ENCODE assay signal across 17 mouse cellular contexts in genomic region chr4:45469057-45469456, GRCm38 (mm10).
DNase-seq lines count a peak whose midpoint lies in the region; ATAC-seq and TF ChIP-seq lines count a peak whose summit lies in the region.
"Had no signal": no experiment of that assay in that cellular context is flagged by ENCODE, and none has a peak within 500 bp of the region (broad histone marks: within the 10 kb centered on the region; RNA-seq: fewer than 3 reads in every experiment).

No protein-coding gene starts in this region.

- H3K4me1 ChIP-seq in heart, embryonic 12.5 days (replicated peaks) = peaks cover 86% of the 10 kb centered on the region
- peaks cover 58% of the 10 kb centered on the region for H3K4me1 ChIP-seq in lung, embryonic 14.5 days (ENCODE audit: insufficient read depth)
- H3K4me1 ChIP-seq in lung, postnatal 0 days (ENCODE audit: insufficient read depth, low read depth, low read length) = peaks cover 36% of the 10 kb centered on the region
- peaks cover 66 to 86% of the 10 kb centered on the region in 2 experiments for H3K4me1 ChIP-seq in heart, embryonic 14.5 days (ENCODE audit: control insufficient read depth in 2 of 2, insufficient read depth in 2 of 2, low read length in 2 of 2)
- H3K4me1 ChIP-seq in limb, embryonic 10.5 days = peaks cover 72% of the 10 kb centered on the region
- H3K4me1 ChIP-seq in forebrain, embryonic 14.5 days (ENCODE audit: control insufficient read depth, insufficient read depth, low read length) = peaks cover 27% of the 10 kb centered on the region

- H3K4me2 ChIP-seq in heart, embryonic 12.5 days = no peak overlapping the region
- no peak overlapping the region for H3K4me2 ChIP-seq in lung, embryonic 14.5 days
- H3K4me2 ChIP-seq in lung, postnatal 0 days (replicated peaks; ENCODE audit: low read depth, low read length) = no peak overlapping the region
- H3K4me2 ChIP-seq in heart, embryonic 14.5 days (ENCODE audit: low read length) = no peak overlapping the region; the same call in 1 of the 2 replicates
- H3K4me2 ChIP-seq in myocyte (ENCODE audit: low read depth) = peak overlapping the region; percentile 5
- H3K4me2 ChIP-seq in forebrain, embryonic 14.5 days (ENCODE audit: low read length) = no peak overlapping the region
- H3K4me2 ChIP-seq: forebrain, embryonic 12.5 days; liver, embryonic 15.5 days; neural tube, embryonic 13.5 days had no signal

- H3K36me3 ChIP-seq in heart, embryonic 12.5 days = peaks cover 8% of the 10 kb centered on the region
- no peaks in the 10 kb centered on the region for H3K36me3 ChIP-seq in lung, embryonic 14.5 days (ENCODE audit: insufficient read depth)
- H3K36me3 ChIP-seq in lung, postnatal 0 days (ENCODE audit: insufficient read depth, low read length) = no peaks in the 10 kb centered on the region
- H3K36me3 ChIP-seq in heart, embryonic 14.5 days (ENCODE audit: control insufficient read depth, insufficient read depth, low read length) = peaks cover 6% of the 10 kb centered on the region; the same call in 1 of the 2 replicates
- H3K36me3 ChIP-seq in myocyte (ENCODE audit: control insufficient read depth, insufficient read depth) = peaks cover 6% of the 10 kb centered on the region
- H3K36me3 ChIP-seq in limb, embryonic 10.5 days = peaks cover 7% of the 10 kb centered on the region
- 0 out of 2 replicates have a peak, but pooled peaks cover 4% of the 10 kb centered on the region for H3K36me3 ChIP-seq in forebrain, embryonic 14.5 days (ENCODE audit: control insufficient read depth, insufficient read depth, low read length)
- H3K36me3 ChIP-seq: forebrain, embryonic 12.5 days; midbrain, embryonic 10.5 days; neural tube, embryonic 13.5 days had no signal

- TF ChIP-seq EP300 in lung, postnatal 0 days (IDR thresholded peaks at IDR 0.05) = no peak

- WGBS in heart, embryonic 12.5 days = 31% methylated on average over 6 of the region's 6 CpGs
- 32% methylated on average over 6 of the region's 6 CpGs for WGBS in lung, embryonic 14.5 days
- WGBS in lung, postnatal 0 days = 31% methylated on average over 6 of the region's 6 CpGs
- whole genome bisulfite sequencing in heart, embryonic 14.5 days = 23% methylated on average over 6 of the region's 6 CpGs
- 76% methylated on average over 6 of the region's 6 CpGs for WGBS in limb, embryonic 10.5 days
- 67% methylated on average over 6 of the region's 6 CpGs for WGBS in forebrain, embryonic 14.5 days

- 0 out of 2 replicates have a peak, but pooled peaks cover 3% of the 10 kb centered on the region for H3K27me3 ChIP-seq in heart, embryonic 12.5 days (replicated peaks)
- no peaks in the 10 kb centered on the region for H3K27me3 ChIP-seq in lung, embryonic 14.5 days (ENCODE audit: insufficient read depth, low read length)
- no peaks in the 10 kb centered on the region for H3K27me3 ChIP-seq in lung, postnatal 0 days (replicated peaks; ENCODE audit: insufficient read depth, low read length)
- H3K27me3 ChIP-seq in heart, embryonic 14.5 days (ENCODE audit: control insufficient read depth, insufficient read depth, low read length) = no peaks in the 10 kb centered on the region
- no peaks in the 10 kb centered on the region for H3K27me3 ChIP-seq in myocyte (ENCODE audit: control insufficient read depth, insufficient read depth, insufficient read length)
- H3K27me3 ChIP-seq in limb, embryonic 10.5 days (ENCODE audit: low read depth, poor library complexity, severe bottlenecking) = no peaks in the 10 kb centered on the region
- no peaks in the 10 kb centered on the region for H3K27me3 ChIP-seq in forebrain, embryonic 14.5 days (replicated peaks; ENCODE audit: control insufficient read depth, insufficient read depth, low read length)
- H3K27me3 ChIP-seq: forebrain, embryonic 12.5 days; liver, embryonic 15.5 days; neural tube, embryonic 13.5 days had no signal

- no peak for TF ChIP-seq CTCF in lung, embryonic 14.5 days (IDR thresholded peaks at IDR 0.05; ENCODE audit: low read depth)
- TF ChIP-seq CTCF in lung, postnatal 0 days (IDR thresholded peaks at IDR 0.05) = no peak

- TF ChIP-seq POLR2A in myocyte (IDR thresholded peaks at IDR 0.05; ENCODE audit: insufficient read length, low read depth) = no peak

- no peak for DNase-seq in heart, postnatal 25 days (ENCODE audit: low spot score)
- no peak for DNase-seq in lung, embryonic 14.5 days
- no peak for DNase-seq in lung, postnatal 0 days (ENCODE audit: low spot score)
- DNase-seq in limb, embryonic 10.5 days (ENCODE audit: low spot score) = no peak
- DNase-seq in forebrain, embryonic 14.5 days (ENCODE audit: low spot score) = no peak
- DNase-seq: cerebellum, adult 9-11 months; gastrocnemius, postnatal 25 days; lung, postnatal 36 days; spleen, adult 18-20 months; thymus, postnatal 36 days had no signal

- intact Hi-C loops in heart, postnatal 25 days (cut with DNase I) = no loop called here

- H3K79me2 ChIP-seq in myocyte (ENCODE audit: control insufficient read depth, insufficient read depth) = peaks cover 55% of the 10 kb centered on the region

- no peak overlapping the region for H3ac ChIP-seq in myocyte (ENCODE audit: control insufficient read depth, insufficient read length)

- 0 out of 2 replicates have a peak, but pooled peaks have one; percentile 7 for ATAC-seq in heart, embryonic 12.5 days (ENCODE audit: insufficient number of reproducible peaks, low FRiP score)
- no peak for ATAC-seq in lung, embryonic 14.5 days (ENCODE audit: insufficient read depth)
- ATAC-seq in lung, postnatal 0 days = no peak
- 0 out of 2 replicates have a peak, but pooled peaks have one; percentile 15 for ATAC-seq in heart, embryonic 14.5 days (ENCODE audit: insufficient number of reproducible peaks, insufficient read depth, low FRiP score, low read depth)
- no peak for ATAC-seq in forebrain, embryonic 14.5 days

- no peak overlapping the region for H3K4me3 ChIP-seq in heart, embryonic 12.5 days
- H3K4me3 ChIP-seq in lung, embryonic 14.5 days (ENCODE audit: low read depth, low read length) = no peak overlapping the region
- H3K4me3 ChIP-seq in lung, postnatal 0 days (ENCODE audit: low read depth, low read length) = no peak overlapping the region
- no peak overlapping the region for H3K4me3 ChIP-seq in heart, embryonic 14.5 days (ENCODE audit: control insufficient read depth in 1 of 2, insufficient read depth in 1 of 2, low read depth in 1 of 2, low read length in 2 of 2)
- H3K4me3 ChIP-seq in myocyte = no peak overlapping the region
- H3K4me3 ChIP-seq in limb, embryonic 10.5 days = no peak overlapping the region
- no peak overlapping the region for H3K4me3 ChIP-seq in forebrain, embryonic 14.5 days (ENCODE audit: low read depth, low read length)
- H3K4me3 ChIP-seq: forebrain, embryonic 12.5 days; liver, embryonic 15.5 days; midbrain, embryonic 10.5 days; neural tube, embryonic 13.5 days had no signal

- peak overlapping the region; percentile 93 for H3K27ac ChIP-seq in heart, embryonic 12.5 days (ENCODE audit: poor library complexity, severe bottlenecking)
- peak overlapping the region; percentile 42; the same call in 1 of the 2 replicates for H3K27ac ChIP-seq in lung, embryonic 14.5 days (ENCODE audit: low read depth)
- H3K27ac ChIP-seq in lung, postnatal 0 days (ENCODE audit: low read length) = no peak overlapping the region
- H3K27ac ChIP-seq in heart, embryonic 14.5 days (replicated peaks in 1 of 2; ENCODE audit: control insufficient read depth in 1 of 2, insufficient read depth in 1 of 2, low read depth in 2 of 2, low read length in 2 of 2) = peak overlapping the region; percentile 91 to 93
- H3K27ac ChIP-seq in limb, embryonic 10.5 days = no peak overlapping the region
- H3K27ac ChIP-seq in forebrain, embryonic 14.5 days (ENCODE audit: low read depth, low read length) = no peak overlapping the region
- H3K27ac ChIP-seq: forebrain, embryonic 12.5 days; liver, embryonic 15.5 days; midbrain, embryonic 10.5 days; neural tube, embryonic 13.5 days had no signal

- H3K9me3 ChIP-seq in heart, embryonic 12.5 days (replicated peaks) = peaks cover 4% of the 10 kb centered on the region
- H3K9me3 ChIP-seq in lung, embryonic 14.5 days (ENCODE audit: low read depth, low read length) = no peaks in the 10 kb centered on the region
- no peaks in the 10 kb centered on the region for H3K9me3 ChIP-seq in lung, postnatal 0 days (ENCODE audit: low read length)
- H3K9me3 ChIP-seq in heart, embryonic 14.5 days (ENCODE audit: control insufficient read depth, low read length) = peaks cover 6% of the 10 kb centered on the region; the same call in 1 of the 2 replicates
- H3K9me3 ChIP-seq in limb, embryonic 10.5 days (replicated peaks) = no peaks in the 10 kb centered on the region
- H3K9me3 ChIP-seq in forebrain, embryonic 14.5 days (replicated peaks; ENCODE audit: control insufficient read depth, low read length) = no peaks in the 10 kb centered on the region
- H3K9me3 ChIP-seq: forebrain, embryonic 12.5 days; liver, embryonic 15.5 days; midbrain, embryonic 10.5 days had no signal

- H3K9ac ChIP-seq in heart, embryonic 12.5 days = no peak overlapping the region
- no peak overlapping the region for H3K9ac ChIP-seq in lung, embryonic 14.5 days
- H3K9ac ChIP-seq in lung, postnatal 0 days (replicated peaks; ENCODE audit: low read depth) = no peak overlapping the region
- H3K9ac ChIP-seq in heart, embryonic 14.5 days (ENCODE audit: low read length) = peak overlapping the region; percentile 62
- no peak overlapping the region for H3K9ac ChIP-seq in forebrain, embryonic 14.5 days (ENCODE audit: low read length)
- H3K9ac ChIP-seq: forebrain, embryonic 12.5 days; liver, embryonic 15.5 days; neural tube, embryonic 13.5 days had no signal

TF ChIP-seq in myocyte, 11 proteins besides CTCF, POLR2A, EP300 and RAD21:
- TF ChIP-seq TCF12 (IDR thresholded peaks at IDR 0.05; ENCODE audit: insufficient read depth, poor library complexity, severe bottlenecking) = no peak
- TF ChIP-seq SRF (IDR thresholded peaks at IDR 0.05; ENCODE audit: control insufficient read depth, insufficient read length, low read depth) = no peak
- TF ChIP-seq CEBPB (IDR thresholded peaks at IDR 0.05; ENCODE audit: insufficient read depth, poor library complexity, severe bottlenecking) = no peak
- no peak for TF ChIP-seq USF1 (IDR thresholded peaks at IDR 0.05; ENCODE audit: low read depth)
- no peak for TF ChIP-seq REST (IDR thresholded peaks at IDR 0.05; ENCODE audit: insufficient read depth, insufficient read length)
- no peak for TF ChIP-seq TCF3 (IDR thresholded peaks at IDR 0.05; ENCODE audit: insufficient read length, low read depth)
- no peak for TF ChIP-seq MYOD1 (IDR thresholded peaks at IDR 0.05; ENCODE audit: control insufficient read depth in 1 of 3, insufficient read length in 2 of 3, low read depth in 2 of 3)
- no peak for TF ChIP-seq MYOG (IDR thresholded peaks at IDR 0.05; ENCODE audit: control insufficient read depth in 1 of 3, insufficient read depth in 1 of 3, insufficient read length in 2 of 3, low read depth in 2 of 3)
- TF ChIP-seq E2F4 (IDR thresholded peaks at IDR 0.05; ENCODE audit: insufficient read depth) = no peak
- no peak for TF ChIP-seq POLR2AphosphoS2 (IDR thresholded peaks at IDR 0.05; ENCODE audit: insufficient read length, low read depth)
- no peak for TF ChIP-seq MAX (IDR thresholded peaks at IDR 0.05; ENCODE audit: low read depth)

Comparison
In these comparisons a context has a peak if more than half of its experiments do, and no peak if none do; other contexts are left out.
1. H3K27ac ChIP-seq: peak in heart, embryonic 12.5 days (single experiment), lung, embryonic 14.5 days (single experiment) and heart, embryonic 14.5 days (2 of 2); none in lung, postnatal 0 days (single experiment), limb, embryonic 10.5 days (single experiment) and forebrain, embryonic 14.5 days (single experiment).
2. ATAC-seq: peak in heart, embryonic 12.5 days (single experiment) and heart, embryonic 14.5 days (single experiment); none in lung, embryonic 14.5 days (single experiment), lung, postnatal 0 days (single experiment) and forebrain, embryonic 14.5 days (single experiment).